In genomic region chr2:166173169-166173568, GRCm38 (mm10) we compare ENCODE assay signal across 22 mouse cellular contexts.
"Had no signal": no experiment of that assay in that cellular context is flagged by ENCODE, and none has a peak within 500 bp of the region (broad histone marks: within the 10 kb centered on the region; RNA-seq: fewer than 3 reads in every experiment).

No protein-coding gene starts in this region.

- H3K9me3 ChIP-seq: limb, embryonic 13.5 days; liver, embryonic 12.5 days; liver, embryonic 15.5 days; lung, embryonic 15.5 days; neural tube, embryonic 13.5 days; stomach, embryonic 15.5 days had no signal

- H3K36me3 ChIP-seq: limb, embryonic 13.5 days; liver, embryonic 12.5 days; liver, embryonic 15.5 days; lung, embryonic 15.5 days; neural tube, embryonic 13.5 days; stomach, embryonic 15.5 days had no signal

- DNase-seq: kidney, adult 2 months; kidney, postnatal 25 days; layer of hippocampus, postnatal 36 days; liver; lung, adult 18-20 months; lung, postnatal 10 days; lung, postnatal 36 days; midbrain, embryonic 14.5 days; retina, postnatal 1 day; right cerebral cortex, postnatal 25 days; spleen, adult 18-20 months; thymus, postnatal 36 days had no signal

- H3K4me3 ChIP-seq: layer of hippocampus, adult 2 months; left cerebral cortex, adult 2 months; limb, embryonic 13.5 days; liver, embryonic 12.5 days; liver, embryonic 15.5 days; lung, embryonic 15.5 days; neural tube, embryonic 13.5 days; stomach, embryonic 15.5 days had no signal

- H3K9ac ChIP-seq: limb, embryonic 13.5 days; liver, embryonic 12.5 days; liver, embryonic 15.5 days; lung, embryonic 15.5 days; neural tube, embryonic 13.5 days; stomach, embryonic 15.5 days had no signal

- ATAC-seq: liver, embryonic 12.5 days had no signal

- H3K4me2 ChIP-seq: limb, embryonic 13.5 days; liver, embryonic 12.5 days; liver, embryonic 15.5 days; lung, embryonic 15.5 days; midbrain, embryonic 11.5 days; neural tube, embryonic 13.5 days; stomach, embryonic 15.5 days had no signal

- H3K4me1 ChIP-seq: liver, embryonic 12.5 days; liver, embryonic 15.5 days had no signal

- H3K27me3 ChIP-seq: stomach, embryonic 15.5 days had no signal

- H3K27ac ChIP-seq: kidney, postnatal 0 days; layer of hippocampus, adult 2 months; left cerebral cortex, adult 2 months; limb, embryonic 13.5 days; liver, embryonic 12.5 days; liver, embryonic 15.5 days; lung, embryonic 15.5 days; neural tube, embryonic 13.5 days; stomach, embryonic 15.5 days had no signal
